Mouse (Mus musculus): ENCODE measurements around the gene Rasgrp2. TPM values are rescaled to one million over a fixed set of nuclear protein-coding genes. Genes with fewer than 3 reads are reported as not detected.

The Rasgrp2 gene
- polyA plus RNA-seq, 1 experiment: 41.9 TPM

GRCm38 (mm10) chr19:6464306-6465071, 65.3 kb downstream of the Rasgrp2 start:
- 64% methylated on average over 10 of the region's 10 CpGs for WGBS
- no peak for DNase-seq (ENCODE audit: low read depth, low spot score)

Other genes starting within 250 kb of the Rasgrp2 start
- 1.2 and 1.9 TPM in 2 replicates for gene Majin, start 215.0 kb upstream of the Rasgrp2 start, polyA plus RNA-seq (2012; rRNA removed)
- gene Gpha2, start 173.0 kb upstream of the Rasgrp2 start, polyA plus RNA-seq (2012; rRNA removed): 0.48 and 0.70 TPM in 2 replicates
- 38.1 and 44.0 TPM in 2 replicates for gene Ppp2r5b, start 163.5 kb upstream of the Rasgrp2 start, polyA plus RNA-seq (2012; rRNA removed)
- gene Atg2a, start 157.7 kb upstream of the Rasgrp2 start, polyA plus RNA-seq (2012; rRNA removed): 23.3 and 32.0 TPM in 2 replicates
- gene Ehd1, start 122.6 kb upstream of the Rasgrp2 start, polyA plus RNA-seq (2012; rRNA removed): 142 and 291 TPM in 2 replicates
- 20.7 and 32.6 TPM in 2 replicates for gene Cdc42bpg, start 92.9 kb upstream of the Rasgrp2 start, polyA plus RNA-seq (2012; rRNA removed)
- 35.5 and 40.5 TPM in 2 replicates for gene Men1, start 64.4 kb upstream of the Rasgrp2 start, polyA plus RNA-seq (2012; rRNA removed)
- gene Map4k2, start 58.2 kb upstream of the Rasgrp2 start, polyA plus RNA-seq (2012; rRNA removed): 40.8 and 64.0 TPM in 2 replicates
- gene Sf1, start 35.6 kb upstream of the Rasgrp2 start, polyA plus RNA-seq (2012; rRNA removed): 61.1 and 86.4 TPM in 2 replicates
- gene Pygm, start 14.9 kb upstream of the Rasgrp2 start, polyA plus RNA-seq (2012; rRNA removed): 7.9 and 10.2 TPM in 2 replicates
- gene Nrxn2, start 19.4 kb downstream of the Rasgrp2 start, polyA plus RNA-seq (2012; rRNA removed): 1.5 and 2.1 TPM in 2 replicates
- gene Slc22a12, start 143.7 kb downstream of the Rasgrp2 start, polyA plus RNA-seq (2012; rRNA removed): 0.15 TPM in 1 of 2 replicates, not detected in the other